Mouse (Mus musculus) bone marrow, adult 2 months (tissue): ENCODE data around the gene Cds1.

Source experiments
- CTCF ChIP-seq: fragments of 200-500 bp; IDR thresholded peaks from 2 replicates; pipeline ENCODE4 v1.5.1; 2011; ENCODE audit warnings: low read length, control low read depth; ENCODE audit not compliant: control insufficient read depth, insufficient read depth
- POLR2A ChIP-seq: fragments of 200-500 bp; IDR thresholded peaks from 2 replicates; pipeline ENCODE4 v1.6.1; 2011; ENCODE audit warnings: low read depth, mild to moderate bottlenecking, control low read depth, low read length, borderline replicate concordance; ENCODE audit not compliant: control insufficient read depth

- TF ChIP-seq CTCF, result no peak
- TF ChIP-seq POLR2A, result no peak
Observed at GRCm38 (mm10) chr5:101866722-101867121, 101.8 kb downstream of the Cds1 start.
